Mouse (Mus musculus): Measurements from ENCODE around the gene Max. TPM values are rescaled to one million over a fixed set of nuclear protein-coding genes. Genes with fewer than 3 reads are reported as not detected.

Gene Max
- total RNA-seq (2021), result 10 to 100 TPM; 43.6 to 61.0 TPM

DNA sequence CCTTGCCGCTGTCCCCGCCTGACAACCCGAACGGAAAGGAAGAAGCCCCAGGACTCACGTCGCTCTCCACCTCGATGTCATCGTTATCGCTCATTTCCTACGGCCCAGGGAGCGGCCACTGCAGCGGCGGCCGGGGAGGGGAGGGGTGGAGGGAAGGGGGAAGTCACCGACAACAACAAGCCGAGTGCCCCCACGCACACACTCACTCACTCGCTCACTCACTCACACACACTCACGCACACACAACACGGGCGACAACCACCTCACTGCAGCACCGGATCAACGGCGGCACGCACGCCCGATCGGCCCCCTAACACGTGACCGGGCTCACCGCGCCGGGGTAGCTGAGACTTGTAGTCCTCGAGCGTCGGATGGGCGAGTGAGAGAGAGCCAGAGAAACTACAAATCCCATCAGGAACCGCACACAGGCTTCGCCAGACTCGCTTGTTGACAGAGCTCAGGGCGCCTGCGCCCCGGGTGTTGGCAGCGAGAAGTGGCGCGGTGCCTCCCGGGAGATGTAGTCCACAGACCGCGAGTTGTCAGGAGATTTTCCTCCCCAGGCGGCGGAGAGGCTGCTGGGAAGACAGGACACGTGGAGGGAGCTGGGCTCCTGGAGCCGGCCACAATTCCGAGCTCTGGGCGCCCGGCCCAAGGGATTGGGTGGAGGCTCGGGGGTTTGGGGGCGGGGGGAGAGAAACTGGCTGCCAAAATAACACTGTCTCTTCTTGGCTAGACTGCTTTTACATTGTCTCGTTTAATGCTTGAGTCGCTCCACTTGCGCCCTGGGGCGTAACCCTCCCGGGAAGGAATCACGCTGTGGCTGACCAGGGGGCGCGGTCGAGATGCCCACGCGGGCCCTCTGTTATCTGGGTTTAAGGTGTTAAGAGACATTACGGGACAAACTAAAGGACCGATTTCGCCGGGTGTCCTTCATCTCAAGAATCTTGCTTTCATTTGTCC, at the start of gene Max:
Max (minus strand) TSS at position 270 of the 960 bp plus-strand sequence.
- intact Hi-C loops (cut with DNase I), result loop anchor here (2.0 kb wide), 1 partner anchor 123 kb away; no protein-coding TSS in a partner anchor
- DNase-seq, result peak; percentile 100

- intact Hi-C loops (cut with DNase I), result loop anchor here (5.0 kb wide), 1 partner anchor 226 kb away; the partner anchor contains the start of gene Fut8
- peak in 1 of 2 experiments; percentile 35 for DNase-seq
Measured at GRCm38 (mm10) chr12:77011092-77011720, 49.2 kb upstream of the Max start.

DNA sequence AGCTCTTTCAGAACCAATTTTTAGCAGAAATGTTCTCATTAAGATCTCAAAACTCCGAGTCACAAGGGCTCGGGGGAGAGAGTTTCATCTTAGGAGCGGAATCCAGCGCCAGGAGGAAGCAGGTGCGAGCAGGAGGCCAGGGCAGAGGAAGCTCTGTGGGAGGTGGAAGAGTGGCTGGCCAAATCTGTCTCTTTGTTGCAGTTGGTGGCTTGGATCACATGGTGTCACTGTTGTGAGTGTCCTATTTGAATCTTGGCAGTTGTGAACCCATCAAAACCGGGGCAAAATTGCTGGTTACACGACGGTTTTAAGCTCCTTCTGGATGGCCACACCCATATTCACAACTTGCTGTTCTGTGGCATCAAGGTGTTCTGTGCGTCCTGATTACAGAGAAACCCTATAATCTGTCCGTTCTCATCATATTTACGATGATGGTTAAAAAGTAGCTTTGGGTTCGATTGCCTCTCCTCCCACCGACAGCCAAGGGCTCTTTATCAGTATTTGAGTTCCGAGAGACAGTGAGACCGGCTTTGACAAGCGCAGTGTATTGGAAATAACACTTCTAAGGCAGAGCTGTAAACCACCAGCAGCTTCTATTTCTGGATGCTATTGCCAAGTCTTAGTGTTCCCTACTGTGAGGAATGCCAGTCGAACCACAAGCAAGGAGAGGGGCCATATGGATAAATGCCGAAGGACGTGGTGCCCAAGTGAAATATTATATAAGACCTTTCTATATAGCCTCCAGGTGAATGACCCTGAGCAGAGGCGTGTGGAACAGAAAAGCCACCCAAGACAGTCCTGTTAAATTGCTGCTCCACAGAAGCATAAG, 47.4 kb upstream of the Max start:
- DNase-seq, result peak; percentile 28 to 46
- intact Hi-C loops (cut with DNase I), result loop anchor here (5.0 to 10.0 kb wide), 2 partner anchors 228 to 775 kb away; partner anchors contain the start of gene Fut8

GRCm38 (mm10) chr12:77004893-77005292, 42.9 kb upstream of the Max start:
- no peak for DNase-seq
- intact Hi-C loops (cut with DNase I), result loop anchor here (10.0 kb wide), 1 partner anchor 780 kb away; no protein-coding TSS in a partner anchor

DNA sequence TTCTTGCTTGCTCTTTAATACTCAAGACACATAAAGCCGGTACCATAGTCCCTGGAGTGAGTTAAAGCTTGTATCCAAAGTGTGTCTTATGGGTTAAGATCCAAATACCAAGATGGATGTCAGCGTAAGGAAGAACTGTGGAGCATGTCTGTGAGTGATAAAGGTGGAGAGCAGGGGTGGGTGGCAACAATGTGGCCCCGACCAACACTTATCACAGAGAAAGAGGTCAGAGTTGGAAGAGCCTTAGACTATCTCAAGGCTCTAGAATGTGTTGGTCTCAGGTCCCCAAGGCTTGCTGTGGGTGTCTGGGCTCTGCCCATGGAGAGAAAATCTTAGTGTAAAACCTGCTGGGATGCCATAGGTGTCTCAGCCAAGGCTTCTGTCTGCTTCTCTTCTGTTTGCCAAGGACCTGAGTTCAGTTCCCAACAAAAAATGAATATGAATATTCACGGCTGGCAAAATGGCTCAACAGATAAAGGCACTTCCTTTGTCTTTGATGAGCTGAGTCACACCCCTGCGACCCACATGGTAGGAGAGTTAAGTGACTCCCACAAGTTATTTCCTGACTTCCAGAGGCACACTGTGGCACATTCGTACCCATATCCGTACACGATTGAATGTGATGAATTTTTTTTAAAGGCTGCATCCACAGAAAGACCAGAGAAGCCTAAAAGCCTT, 40.7 kb upstream of the Max start:
- no peak for DNase-seq
- intact Hi-C loops (cut with DNase I), result loop anchor here (10.0 kb wide), 1 partner anchor 782 kb away; no protein-coding TSS in a partner anchor

- intact Hi-C loops (cut with DNase I), result loop anchor here (10.0 kb wide), 1 partner anchor 783 kb away; no protein-coding TSS in a partner anchor
- no peak for DNase-seq
Measured at GRCm38 (mm10) chr12:77001312-77001711, 39.3 kb upstream of the Max start.

DNA sequence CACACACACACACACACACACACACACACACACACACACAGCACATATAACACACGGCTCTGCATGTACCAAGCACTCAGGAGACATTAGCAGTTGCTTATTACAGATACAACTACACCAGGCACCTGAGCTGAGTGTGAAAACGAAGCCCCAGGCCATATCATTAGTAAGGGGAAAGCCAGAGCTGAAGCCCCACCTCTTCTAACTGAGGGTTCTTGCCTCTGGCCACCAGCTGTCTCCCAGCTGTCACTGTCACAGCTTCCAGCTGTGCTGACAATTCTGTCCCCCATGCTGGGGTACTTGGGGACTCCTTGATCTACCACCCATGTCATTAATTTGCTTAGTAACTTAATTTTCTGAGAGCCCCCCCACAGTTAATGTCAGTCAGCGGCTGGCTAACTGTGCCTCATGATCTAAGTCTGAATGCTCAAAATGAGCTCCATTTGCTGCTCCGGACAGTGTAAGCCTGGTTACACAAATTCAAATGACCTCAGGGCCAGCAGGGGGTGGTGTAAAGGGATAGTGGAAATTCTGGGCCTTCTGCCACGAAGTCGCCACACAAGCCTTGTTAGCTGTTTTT, 38.8 kb upstream of the Max start:
- intact Hi-C loops (cut with DNase I), result loop anchor here (1.0 to 10.0 kb wide), 3 partner anchors 568 to 784 kb away; no protein-coding TSS in a partner anchor
- DNase-seq, result peak; percentile 72 to 73

DNA sequence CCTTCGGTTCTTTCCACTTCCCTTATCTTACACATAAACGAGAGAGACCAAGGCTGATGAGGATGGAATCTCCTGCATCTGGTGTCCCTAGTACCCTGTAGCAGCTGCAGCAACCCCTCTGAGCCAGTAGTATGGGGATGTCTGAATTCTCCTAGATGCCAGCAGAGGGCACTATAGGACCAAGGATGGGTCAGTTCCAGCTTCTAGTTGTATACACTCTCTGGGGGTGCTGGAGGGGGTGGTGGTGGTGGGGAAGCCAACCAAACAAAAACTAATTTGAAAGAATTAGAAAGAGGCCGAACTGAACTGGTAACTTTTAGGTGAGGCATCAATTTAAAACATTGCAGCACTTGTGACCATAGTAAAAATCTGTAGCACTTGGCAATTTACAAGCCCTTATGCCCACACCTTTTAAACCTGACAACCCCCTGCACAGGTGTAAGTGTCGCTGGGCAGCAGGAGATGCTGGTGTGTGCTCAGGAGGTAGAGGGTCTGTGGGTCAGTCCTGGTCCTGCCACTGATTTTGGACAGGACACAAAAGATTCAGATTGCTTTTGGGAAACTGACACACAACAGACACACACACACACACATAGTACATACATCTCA, 38.2 kb upstream of the Max start:
- intact Hi-C loops (cut with DNase I), result loop anchor here (1.0 to 10.0 kb wide), 3 partner anchors 568 to 785 kb away; no protein-coding TSS in a partner anchor
- peak; percentile 68 to 81 for DNase-seq

- DNase-seq, result no peak
- intact Hi-C loops (cut with DNase I), result loop anchor here (5.0 kb wide), 1 partner anchor 157 kb away; no protein-coding TSS in a partner anchor
Measured at GRCm38 (mm10) chr12:76994766-76995165, 32.8 kb upstream of the Max start.

DNA sequence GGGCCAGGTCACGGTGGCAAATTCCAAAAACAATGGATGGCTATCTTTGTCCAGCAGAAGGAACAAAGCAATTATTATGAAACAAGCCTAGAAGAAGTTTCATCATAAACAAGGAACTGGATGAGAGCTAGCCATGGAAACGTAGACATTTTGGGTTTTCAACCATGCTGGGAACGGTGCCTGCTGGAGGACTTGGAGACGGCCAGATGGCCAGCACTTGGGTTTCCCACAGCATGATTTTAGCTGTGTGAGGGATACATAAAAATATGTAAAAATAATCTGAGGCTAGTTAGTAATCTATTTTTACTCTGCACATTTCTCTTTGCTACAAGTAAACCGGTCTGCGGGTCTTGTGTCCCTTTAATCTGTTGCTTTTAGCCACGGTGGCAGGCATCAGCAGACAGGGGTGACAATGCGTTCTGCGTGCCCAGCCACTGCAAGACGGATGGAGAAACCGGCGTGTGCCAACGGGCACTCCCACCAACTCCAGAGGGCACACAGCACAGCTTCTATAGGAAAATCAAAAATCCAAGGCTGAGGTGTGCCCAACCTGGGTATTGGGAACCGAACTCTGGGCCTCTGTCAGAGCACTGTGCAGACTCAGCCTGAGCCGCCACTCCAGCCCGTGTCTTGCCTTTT, 31.0 kb upstream of the Max start:
- intact Hi-C loops (cut with DNase I), result no loop called here
- peak; percentile 35 to 40 for DNase-seq

- no peak for DNase-seq
- intact Hi-C loops (cut with DNase I), result no loop called here
Measured at GRCm38 (mm10) chr12:76982818-76983471, 20.9 kb upstream of the Max start.

DNA sequence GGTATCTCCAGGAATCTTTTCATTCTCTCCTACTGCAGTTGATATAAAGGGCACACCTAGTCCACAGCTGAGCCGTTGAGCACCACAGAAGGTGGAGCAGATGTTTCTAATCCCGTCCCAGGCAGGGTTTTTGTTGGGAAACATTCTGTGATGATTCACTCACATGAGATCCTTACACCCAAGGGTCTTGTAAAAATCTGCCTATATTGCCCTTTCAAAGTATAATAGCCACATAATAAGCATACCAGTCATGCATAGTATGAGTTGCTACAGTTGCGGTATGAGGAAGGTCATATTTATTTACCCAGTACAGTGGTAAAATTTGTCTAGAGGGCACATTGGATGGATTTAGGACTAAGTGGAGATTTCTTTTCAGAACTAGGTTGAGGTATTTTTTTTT, 17.5 kb upstream of the Max start:
- no peak for DNase-seq
- intact Hi-C loops (cut with DNase I), result no loop called here

- intact Hi-C loops (cut with DNase I), result no loop called here
- DNase-seq, result peak in 1 of 2 experiments; percentile 38
Measured at GRCm38 (mm10) chr12:76972669-76973068, 10.7 kb upstream of the Max start.

DNA sequence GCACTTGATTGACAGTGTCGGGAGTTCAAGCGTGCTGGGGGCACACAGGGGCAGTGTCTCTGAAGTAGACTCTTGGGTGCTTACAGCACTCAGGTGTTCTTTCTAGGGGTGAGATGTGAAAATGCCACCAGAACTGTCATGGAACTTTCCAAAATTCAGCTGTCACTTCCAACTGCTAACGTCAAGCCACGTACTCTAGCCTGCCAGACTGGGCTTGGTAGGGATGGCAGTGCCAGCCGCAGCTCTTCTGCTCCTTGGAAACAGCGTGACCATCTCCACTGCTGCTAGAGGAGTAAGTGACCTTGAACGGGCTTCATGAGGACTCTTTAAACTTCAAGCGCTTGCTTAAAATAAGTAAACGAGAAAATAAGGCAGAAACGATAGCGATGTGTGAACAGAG, 10.2 kb upstream of the Max start:
- intact Hi-C loops (cut with DNase I), result no loop called here
- peak; percentile 31 to 53 for DNase-seq

DNA sequence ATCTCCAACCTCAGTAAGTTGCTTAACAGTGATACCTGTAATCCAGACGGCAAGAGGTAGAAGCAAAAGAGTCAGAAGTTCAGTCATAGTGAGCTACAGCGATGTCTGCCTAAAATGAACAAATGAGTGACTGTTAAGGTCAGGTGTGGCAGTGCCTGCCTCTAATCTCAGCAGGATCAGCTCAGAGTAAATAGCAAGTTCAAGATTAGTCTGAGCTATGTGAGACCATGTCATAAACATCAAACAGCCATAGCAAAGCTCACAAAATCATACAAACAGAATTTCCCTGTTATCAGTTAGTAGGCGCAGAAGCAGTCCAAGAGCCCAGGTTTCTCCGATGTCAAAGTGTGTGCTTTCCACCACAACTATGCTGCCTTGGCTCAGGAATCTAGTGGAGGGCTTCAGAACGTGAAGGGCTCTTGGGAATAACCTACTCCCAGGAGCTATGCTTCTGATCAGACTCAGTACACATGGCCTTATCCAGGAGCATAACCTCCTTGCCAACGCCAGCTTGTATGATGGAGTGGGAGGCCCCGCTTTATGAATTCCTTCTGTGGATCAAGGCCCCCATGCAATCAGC, 9.7 kb upstream of the Max start:
- no peak for DNase-seq
- intact Hi-C loops (cut with DNase I), result no loop called here

DNA sequence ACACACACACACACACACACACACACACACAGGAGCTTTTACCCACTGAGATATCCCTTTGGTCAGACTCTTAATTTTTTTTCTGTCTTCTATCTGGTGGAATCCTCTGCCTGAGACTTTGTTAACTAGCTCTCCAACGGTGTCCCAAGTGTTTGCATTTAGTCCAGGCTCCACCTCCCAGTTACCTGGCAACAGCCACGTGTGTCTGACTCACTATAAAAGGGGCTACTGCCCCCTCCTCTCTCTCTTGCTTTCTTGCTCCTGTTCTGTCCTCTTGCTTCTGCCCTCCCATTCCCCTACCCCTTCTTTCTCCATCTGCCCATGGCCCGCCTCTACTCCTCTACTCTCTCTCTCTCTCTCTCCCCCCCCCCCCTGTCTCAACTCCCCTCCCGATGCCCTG, 3.9 kb upstream of the Max start:
- DNase-seq, result no peak
- intact Hi-C loops (cut with DNase I), result no loop called here

GRCm38 (mm10) chr12:76965089-76965488, 3.1 kb upstream of the Max start:
- DNase-seq, result no peak
- intact Hi-C loops (cut with DNase I), result no loop called here
